ENCODE assay signal across 9 mouse cellular contexts in the genomic region with DNA sequence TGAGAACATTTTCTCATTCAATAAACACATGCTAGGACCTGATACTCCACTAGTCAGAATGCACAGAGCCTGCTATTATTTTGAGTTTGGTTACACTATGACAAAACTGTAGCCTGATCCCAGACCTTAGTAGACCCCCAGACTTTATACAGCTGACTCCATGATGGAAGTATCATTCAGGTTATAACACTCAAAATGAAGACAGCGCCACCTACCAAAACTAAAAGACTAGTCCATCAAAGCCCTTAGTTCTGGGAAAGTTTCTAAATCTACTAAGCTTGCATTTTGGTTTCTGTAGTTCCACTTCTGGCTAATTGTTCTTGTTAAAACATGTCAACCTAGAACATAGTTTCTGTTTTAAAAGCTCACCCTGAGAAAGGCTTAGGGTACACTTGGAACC. TPM values are rescaled to one million over a fixed set of nuclear protein-coding genes. Genes with fewer than 3 reads are reported as not detected.
A peak's percentile ranks its signal among the peaks of the same experiment; 100 is the strongest.
DNase-seq lines count a peak whose midpoint lies in the region; ATAC-seq and TF ChIP-seq lines count a peak whose summit lies in the region.
"Had no signal": no experiment of that assay in that cellular context is flagged by ENCODE, and none has a peak within 500 bp of the region (broad histone marks: within the 10 kb centered on the region; RNA-seq: fewer than 3 reads in every experiment).

No protein-coding gene starts in this region.

- ATAC-seq in hindbrain, embryonic 15.5 days (ENCODE audit: low FRiP score, low read depth): no peak
- no peak for ATAC-seq in midbrain, postnatal 0 days (ENCODE audit: low FRiP score)

- no peaks in the 10 kb centered on the region for H3K36me3 ChIP-seq in hindbrain, embryonic 15.5 days
- H3K36me3 ChIP-seq in midbrain, postnatal 0 days (ENCODE audit: insufficient read depth, low read length): no peaks in the 10 kb centered on the region

- H3K4me3 ChIP-seq in layer of hippocampus, adult 2 months: no peak overlapping the region
- peak overlapping the region; percentile 73 for H3K4me3 ChIP-seq in hindbrain, embryonic 15.5 days
- peak overlapping the region; percentile 60; the same call in 1 of the 2 replicates for H3K4me3 ChIP-seq in midbrain, postnatal 0 days (ENCODE audit: low read depth, low read length)

- H3K4me1 ChIP-seq in hindbrain, embryonic 15.5 days (replicated peaks): peaks cover 19% of the 10 kb centered on the region
- H3K4me1 ChIP-seq in midbrain, postnatal 0 days (ENCODE audit: insufficient read depth, low read length): no peaks in the 10 kb centered on the region

- H3K27me3 ChIP-seq in hindbrain, embryonic 15.5 days: no peaks in the 10 kb centered on the region
- H3K27me3 ChIP-seq in midbrain, postnatal 0 days (ENCODE audit: insufficient read depth, low read length): no peaks in the 10 kb centered on the region

- no peak for DNase-seq in layer of hippocampus, adult 2 months (ENCODE audit: low spot score in 2 of 2)
- DNase-seq in layer of hippocampus, adult 8-10 months (ENCODE audit: low spot score in 2 of 2): no peak
- peak; percentile 6 for DNase-seq in MN1 (ENCODE audit: low spot score)
- peak; percentile 22 for DNase-seq in midbrain, postnatal 0 days (ENCODE audit: low spot score)
- DNase-seq in kidney, adult 11 months: no peak
- DNase-seq in right cerebral cortex, adult 18-20 months: no peak

- peak overlapping the region; percentile 92; the same call in 1 of the 2 replicates for H3K27ac ChIP-seq in layer of hippocampus, adult 2 months
- no peak overlapping the region for H3K27ac ChIP-seq in hindbrain, embryonic 15.5 days (replicated peaks)
- no peak overlapping the region; the same call in 1 of the 2 replicates for H3K27ac ChIP-seq in midbrain, postnatal 0 days (ENCODE audit: low read depth, low read length)

- H3K4me2 ChIP-seq in hindbrain, embryonic 15.5 days: peak overlapping the region; percentile 74
- H3K4me2 ChIP-seq in midbrain, postnatal 0 days (ENCODE audit: low read depth, low read length, poor library complexity, severe bottlenecking): peak overlapping the region; percentile 60

- TF ChIP-seq CTCF in layer of hippocampus, adult 2 months (conservative IDR thresholded peaks at IDR 0.05): peak; percentile 38
- TF ChIP-seq CTCF in midbrain, postnatal 0 days (IDR thresholded peaks at IDR 0.05): peak; percentile 41

- H3K9me3 ChIP-seq in hindbrain, embryonic 15.5 days: no peaks in the 10 kb centered on the region
- H3K9me3 ChIP-seq in midbrain, postnatal 0 days (ENCODE audit: low read length): no peaks in the 10 kb centered on the region

- H3K9ac ChIP-seq in hindbrain, embryonic 15.5 days: no peak overlapping the region
- no peak overlapping the region for H3K9ac ChIP-seq in midbrain, postnatal 0 days (replicated peaks; ENCODE audit: low read length, poor library complexity, severe bottlenecking)

- WGBS in hindbrain, embryonic 15.5 days: 78% methylated on average over 1 of the region's 1 CpGs
- 70% methylated on average over 1 of the region's 1 CpGs for WGBS in midbrain, postnatal 0 days

RNA-seq across cellular contexts. Expression of gene Prkx, which starts 0.8 kb away (rescaled TPM):
- total RNA-seq in layer of hippocampus, adult 2 months (2021): 10 to 100 TPM; 12.0 to 13.3 TPM
- total RNA-seq in layer of hippocampus, adult 8-10 months (2022): 10 to 100 TPM; 12.2 to 13.5 (median 12.9) TPM
- 22.2 and 23.9 TPM in 2 replicates for polyA plus RNA-seq in hindbrain, embryonic 15.5 days (2015; fragmentation: Nextera tagmentation; extraction: Ambion mirVana)
- total RNA-seq in midbrain, postnatal 0 days (2014; rRNA removed): 23.0 and 23.1 TPM in 2 replicates
- polyA plus RNA-seq in midbrain, postnatal 0 days (2015; fragmentation: Nextera tagmentation; extraction: Ambion mirVana): 14.6 and 16.0 TPM in 2 replicates

RNA-seq across cellular contexts. Expression of gene Pbsn, which starts 56.5 kb away (rescaled TPM):
- total RNA-seq in layer of hippocampus, adult 2 months (2021): not detected
- total RNA-seq in layer of hippocampus, adult 8-10 months (2022): not detected
- not detected in 2 replicates for polyA plus RNA-seq in hindbrain, embryonic 15.5 days (2015; fragmentation: Nextera tagmentation; extraction: Ambion mirVana)
- total RNA-seq in midbrain, postnatal 0 days (2014; rRNA removed): not detected in 2 replicates
- polyA plus RNA-seq in midbrain, postnatal 0 days (2015; fragmentation: Nextera tagmentation; extraction: Ambion mirVana): not detected in 2 replicates
- total RNA-seq: hematopoietic stem cell, adult 5-6 weeks had no signal
- polyA plus RNA-seq: liver, embryonic 16.5 days had no signal

Comparison
In these comparisons a context has a peak if more than half of its experiments do, and no peak if none do; other contexts are left out.
1. DNase-seq: peak in MN1 (single experiment) and midbrain, postnatal 0 days (single experiment); none in layer of hippocampus, adult 2 months (0 of 2), layer of hippocampus, adult 8-10 months (0 of 2), kidney, adult 11 months (single experiment) and right cerebral cortex, adult 18-20 months (single experiment).